Mouse (Mus musculus): ENCODE results near the gene Col4a1.

- TF ChIP-seq CTCF (IDR thresholded peaks at IDR 0.05; ENCODE audit: borderline replicate concordance, insufficient read depth, low read depth, low read length) (no peak), POLR2A (IDR thresholded peaks at IDR 0.05; ENCODE audit: borderline replicate concordance, insufficient read depth, low read length) (no peak)
These were observed 63.9 kb downstream of the Col4a1 start for GRCm38 (mm10) chr8:11248712-11249111.
